ENCODE assay signal across 10 mouse cellular contexts in genomic region chr12:73358640-73359039, GRCm38 (mm10).
DNase-seq lines count a peak whose midpoint lies in the region; ATAC-seq and TF ChIP-seq lines count a peak whose summit lies in the region.
"Had no signal": no experiment of that assay in that cellular context is flagged by ENCODE, and none has a peak within 500 bp of the region (broad histone marks: within the 10 kb centered on the region; RNA-seq: fewer than 3 reads in every experiment).

No protein-coding gene starts in this region.

- H3K4me2 ChIP-seq in forebrain, embryonic 11.5 days (ENCODE audit: low read depth, low read length, severe bottlenecking), result no peak overlapping the region
- H3K4me2 ChIP-seq in forebrain, embryonic 14.5 days (ENCODE audit: low read length), result no peak overlapping the region
- H3K4me2 ChIP-seq in limb, embryonic 14.5 days (replicated peaks; ENCODE audit: low read depth, low read length, severe bottlenecking), result no peak overlapping the region
- no peak overlapping the region for H3K4me2 ChIP-seq in neural tube, embryonic 15.5 days
- no peak overlapping the region for H3K4me2 ChIP-seq in forebrain, embryonic 15.5 days (replicated peaks)

- 93% methylated on average over 2 of the region's 2 CpGs for WGBS in forebrain, embryonic 11.5 days
- WGBS in forebrain, embryonic 14.5 days, result 93% methylated on average over 2 of the region's 2 CpGs
- 79% methylated on average over 2 of the region's 2 CpGs for WGBS in limb, embryonic 14.5 days
- WGBS in limb, embryonic 10.5 days, result 95% methylated on average over 2 of the region's 2 CpGs
- 77% methylated on average over 2 of the region's 2 CpGs for WGBS in neural tube, embryonic 15.5 days
- WGBS in forebrain, embryonic 15.5 days, result 76% methylated on average over 2 of the region's 2 CpGs

- TF ChIP-seq POLR2A in limb, embryonic 14.5 days (IDR thresholded peaks at IDR 0.05; ENCODE audit: borderline replicate concordance, extremely low read depth, insufficient read depth, insufficient read length), result no peak
- no peak for TF ChIP-seq POLR2A in MEL (IDR thresholded peaks at IDR 0.05; ENCODE audit: control insufficient read depth in 1 of 2, insufficient read depth in 1 of 2, low read depth in 1 of 2, low read length in 2 of 2, poor library complexity in 1 of 2)

- H3K4me3 ChIP-seq in forebrain, embryonic 11.5 days (ENCODE audit: low read depth, low read length), result no peak overlapping the region
- H3K4me3 ChIP-seq in forebrain, embryonic 14.5 days (ENCODE audit: low read depth, low read length), result no peak overlapping the region
- H3K4me3 ChIP-seq in limb, embryonic 14.5 days (replicated peaks; ENCODE audit: low read length), result no peak overlapping the region
- no peak overlapping the region for H3K4me3 ChIP-seq in limb, embryonic 10.5 days
- H3K4me3 ChIP-seq in MEL (ENCODE audit: control insufficient read depth in 1 of 2, insufficient read depth in 1 of 2, low read depth in 2 of 2, low read length in 2 of 2), result no peak overlapping the region
- H3K4me3 ChIP-seq in neural tube, embryonic 15.5 days (replicated peaks), result no peak overlapping the region
- no peak overlapping the region for H3K4me3 ChIP-seq in forebrain, embryonic 15.5 days

- H3K79me2 ChIP-seq in MEL (ENCODE audit: control insufficient read depth, insufficient read depth, low read length, poor library complexity), result no peaks in the 10 kb centered on the region

- H3K9me3 ChIP-seq in forebrain, embryonic 11.5 days (ENCODE audit: control insufficient read depth, low read length), result no peaks in the 10 kb centered on the region
- H3K9me3 ChIP-seq in forebrain, embryonic 14.5 days (replicated peaks; ENCODE audit: control insufficient read depth, low read length), result no peaks in the 10 kb centered on the region
- 0 out of 2 replicates have a peak, but pooled peaks cover 3% of the 10 kb centered on the region for H3K9me3 ChIP-seq in limb, embryonic 14.5 days (ENCODE audit: control insufficient read depth, low read length)
- H3K9me3 ChIP-seq in limb, embryonic 10.5 days (replicated peaks), result no peaks in the 10 kb centered on the region
- no peaks in the 10 kb centered on the region for H3K9me3 ChIP-seq in MEL (replicated peaks; ENCODE audit: insufficient read depth, low read length)
- no peaks in the 10 kb centered on the region for H3K9me3 ChIP-seq in neural tube, embryonic 15.5 days (replicated peaks)
- no peaks in the 10 kb centered on the region for H3K9me3 ChIP-seq in forebrain, embryonic 15.5 days

- H3K27ac ChIP-seq in forebrain, embryonic 11.5 days (ENCODE audit: low read depth, low read length), result no peak overlapping the region
- H3K27ac ChIP-seq in forebrain, embryonic 14.5 days (ENCODE audit: low read depth, low read length), result no peak overlapping the region
- no peak overlapping the region for H3K27ac ChIP-seq in limb, embryonic 14.5 days (replicated peaks; ENCODE audit: low read depth, low read length)
- H3K27ac ChIP-seq in limb, embryonic 10.5 days, result no peak overlapping the region
- no peak overlapping the region for H3K27ac ChIP-seq in MEL (ENCODE audit: control insufficient read depth, low read depth, low read length)
- H3K27ac ChIP-seq in neural tube, embryonic 15.5 days (replicated peaks), result no peak overlapping the region
- H3K27ac ChIP-seq in forebrain, embryonic 15.5 days (replicated peaks), result no peak overlapping the region

- no peaks in the 10 kb centered on the region for H3K4me1 ChIP-seq in forebrain, embryonic 11.5 days (replicated peaks; ENCODE audit: control insufficient read depth, insufficient read depth, low read length)
- peaks cover 4% of the 10 kb centered on the region for H3K4me1 ChIP-seq in forebrain, embryonic 14.5 days (ENCODE audit: control insufficient read depth, insufficient read depth, low read length)
- peaks cover 20% of the 10 kb centered on the region for H3K4me1 ChIP-seq in limb, embryonic 14.5 days (ENCODE audit: control insufficient read depth, insufficient read depth, low read length)
- peaks cover 39% of the 10 kb centered on the region for H3K4me1 ChIP-seq in limb, embryonic 10.5 days
- no peaks in the 10 kb centered on the region for H3K4me1 ChIP-seq in MEL (ENCODE audit: control insufficient read depth in 1 of 2, insufficient read depth in 2 of 2, low read length in 2 of 2)
- H3K4me1 ChIP-seq in neural tube, embryonic 15.5 days, result peaks cover 5% of the 10 kb centered on the region; the same call in 1 of the 2 replicates
- H3K4me1 ChIP-seq in forebrain, embryonic 15.5 days, result peaks cover 10% of the 10 kb centered on the region

- ATAC-seq in forebrain, embryonic 11.5 days (replicated peaks; ENCODE audit: low FRiP score), result no peak
- ATAC-seq in forebrain, embryonic 14.5 days, result no peak
- ATAC-seq in limb, embryonic 14.5 days (ENCODE audit: low FRiP score, low read depth), result no peak
- no peak for ATAC-seq in neural tube, embryonic 15.5 days (ENCODE audit: low FRiP score)
- no peak for ATAC-seq in forebrain, embryonic 15.5 days (replicated peaks)
- ATAC-seq: midbrain, embryonic 16.5 days; Patski had no signal

- H3K27me3 ChIP-seq in forebrain, embryonic 11.5 days (ENCODE audit: control insufficient read depth, insufficient read depth, low read length), result no peaks in the 10 kb centered on the region
- no peaks in the 10 kb centered on the region for H3K27me3 ChIP-seq in forebrain, embryonic 14.5 days (replicated peaks; ENCODE audit: control insufficient read depth, insufficient read depth, low read length)
- H3K27me3 ChIP-seq in limb, embryonic 14.5 days (ENCODE audit: control insufficient read depth, insufficient read depth, low read length), result no peaks in the 10 kb centered on the region
- H3K27me3 ChIP-seq in limb, embryonic 10.5 days (ENCODE audit: low read depth, poor library complexity, severe bottlenecking), result peaks cover 61% of the 10 kb centered on the region
- no peaks in the 10 kb centered on the region for H3K27me3 ChIP-seq in MEL (ENCODE audit: control insufficient read depth in 1 of 2, insufficient read depth in 2 of 2, low read length in 2 of 2)
- no peaks in the 10 kb centered on the region for H3K27me3 ChIP-seq in neural tube, embryonic 15.5 days (replicated peaks)
- H3K27me3 ChIP-seq in forebrain, embryonic 15.5 days, result no peaks in the 10 kb centered on the region
- H3K27me3 ChIP-seq: Patski had no signal

- H3K36me3 ChIP-seq in forebrain, embryonic 11.5 days (ENCODE audit: control insufficient read depth, insufficient read depth, low read length), result no peaks in the 10 kb centered on the region; the same call in 1 of the 2 replicates
- H3K36me3 ChIP-seq in forebrain, embryonic 14.5 days (ENCODE audit: control insufficient read depth, insufficient read depth, low read length), result no peaks in the 10 kb centered on the region
- H3K36me3 ChIP-seq in limb, embryonic 14.5 days (ENCODE audit: control insufficient read depth, insufficient read depth, low read length), result no peaks in the 10 kb centered on the region
- H3K36me3 ChIP-seq in limb, embryonic 10.5 days, result peaks cover 3% of the 10 kb centered on the region; the same call in 1 of the 2 replicates
- H3K36me3 ChIP-seq in MEL (ENCODE audit: control insufficient read depth in 1 of 2, insufficient read depth in 2 of 2, low read length in 2 of 2), result no peaks in the 10 kb centered on the region
- peaks cover 3% of the 10 kb centered on the region; the same call in 1 of the 2 replicates for H3K36me3 ChIP-seq in neural tube, embryonic 15.5 days
- no peaks in the 10 kb centered on the region for H3K36me3 ChIP-seq in forebrain, embryonic 15.5 days

- intact Hi-C loops in gastrocnemius, postnatal 14 days (cut with DNase I; ENCODE audit: low total_unique reads), result no loop called here

- DNase-seq in forebrain, embryonic 11.5 days (ENCODE audit: low spot score), result peak; percentile 17
- no peak for DNase-seq in forebrain, embryonic 14.5 days (ENCODE audit: low spot score)
- DNase-seq in limb, embryonic 14.5 days (ENCODE audit: low spot score), result peak; percentile 51
- DNase-seq in limb, embryonic 10.5 days (ENCODE audit: low spot score), result no peak
- DNase-seq in MEL (ENCODE audit: low read depth, low spot score), result peak; percentile 18
- DNase-seq in gastrocnemius, postnatal 14 days, result peak; percentile 63

- no peak for TF ChIP-seq EP300 in MEL (IDR thresholded peaks at IDR 0.05; ENCODE audit: low read depth in 1 of 2, low read length in 2 of 2)

- no peak for TF ChIP-seq CTCF in MEL (IDR thresholded peaks at IDR 0.05 in 2 of 3, conservative IDR thresholded peaks at IDR 0.05 in 1 of 3; ENCODE audit: control insufficient read depth in 1 of 3, insufficient read depth in 1 of 3, low read depth in 2 of 3, low read length in 3 of 3, poor library complexity in 1 of 3, severe bottlenecking in 1 of 3)

- no peak overlapping the region for H3K9ac ChIP-seq in forebrain, embryonic 11.5 days (ENCODE audit: low read length)
- no peak overlapping the region for H3K9ac ChIP-seq in forebrain, embryonic 14.5 days (ENCODE audit: low read length)
- no peak overlapping the region for H3K9ac ChIP-seq in limb, embryonic 14.5 days (ENCODE audit: low read depth, low read length, severe bottlenecking)
- no peak overlapping the region for H3K9ac ChIP-seq in MEL (ENCODE audit: control insufficient read depth, low read depth, low read length, poor library complexity, severe bottlenecking)
- H3K9ac ChIP-seq in neural tube, embryonic 15.5 days (replicated peaks), result no peak overlapping the region
- H3K9ac ChIP-seq in forebrain, embryonic 15.5 days (replicated peaks), result no peak overlapping the region

- TF ChIP-seq RAD21 in MEL (IDR thresholded peaks at IDR 0.05; ENCODE audit: low read depth, low read length), result no peak

TF ChIP-seq in MEL, 35 proteins besides CTCF, POLR2A, EP300 and RAD21:
- TF ChIP-seq ZMIZ1 (IDR thresholded peaks at IDR 0.05; ENCODE audit: low read depth, low read length) (no peak), MYC (IDR thresholded peaks at IDR 0.05; ENCODE audit: low read depth, low read length) (no peak), ZNF384 (IDR thresholded peaks at IDR 0.05; ENCODE audit: low read depth, low read length) (no peak), KAT2A (conservative IDR thresholded peaks at IDR 0.05; ENCODE audit: low read depth, low read length) (no peak), ETS1 (IDR thresholded peaks at IDR 0.05; ENCODE audit: low read depth, low read length) (no peak), TAL1 (IDR thresholded peaks at IDR 0.05; ENCODE audit: low read length) (no peak), ELF1 (IDR thresholded peaks at IDR 0.05; ENCODE audit: low read depth, low read length) (no peak), MEF2A (IDR thresholded peaks at IDR 0.05; ENCODE audit: extremely low read depth, insufficient replicate concordance, low read depth, low read length, poor library complexity, severe bottlenecking) (no peak)

Comparison
In these comparisons a context has a peak if more than half of its experiments do, and no peak if none do; other contexts are left out.
1. DNase-seq: peak in forebrain, embryonic 11.5 days (single experiment), limb, embryonic 14.5 days (single experiment), MEL (single experiment) and gastrocnemius, postnatal 14 days (single experiment); none in forebrain, embryonic 14.5 days (single experiment) and limb, embryonic 10.5 days (single experiment).